Mouse (Mus musculus) heart, embryonic 16.5 days (tissue): ENCODE measurements around the gene Arhgdig. TPM values are rescaled to one million over a fixed set of nuclear protein-coding genes. Genes with fewer than 3 reads are reported as not detected.

Experiments used
- ATAC-seq: fragments of 200-750 bp; cut with Nextera tagmentation; replicated peaks from 2 replicates; pipeline ENCODE4 v1.8.0; 2017; ENCODE audit warnings: moderate number of reproducible peaks; ENCODE audit not compliant: insufficient read depth, low FRiP score; ENCODE audit errors: extremely low read depth
- H3K27ac ChIP-seq: fragments of 300-500 bp; sonication (generic); 2 replicates; pipeline ENCODE4 v1.5.1; 2014; ENCODE audit warnings: mild to moderate bottlenecking, low read length, control low read depth, moderate library complexity
- H3K27me3 ChIP-seq: fragments of 300-500 bp; sonication (generic); 2 replicates; pipeline ENCODE4 v1.6.1; 2014; ENCODE audit warnings: low read length, mixed read lengths; ENCODE audit not compliant: control insufficient read depth, insufficient read depth
- H3K36me3 ChIP-seq: fragments of 300-500 bp; sonication (generic); 2 replicates; pipeline ENCODE4 v1.6.1; 2014; ENCODE audit not compliant: control insufficient read depth, insufficient read depth
- H3K4me1 ChIP-seq: fragments of 300-500 bp; sonication (generic); 2 replicates; pipeline ENCODE4 v1.6.1; 2014; ENCODE audit warnings: low read length, mixed read lengths; ENCODE audit not compliant: control insufficient read depth, insufficient read depth
- H3K4me2 ChIP-seq: fragments of 300-500 bp; sonication (generic); 2 replicates; pipeline ENCODE4 v1.6.1; 2014; ENCODE audit warnings: low read depth, mild to moderate bottlenecking, control low read depth, low read length
- H3K4me3 ChIP-seq: fragments of 300-500 bp; sonication (generic); 2 replicates; pipeline ENCODE4 v1.5.1; 2014; ENCODE audit warnings: mild to moderate bottlenecking, control low read depth, low read length
- H3K9ac ChIP-seq: fragments of 300-500 bp; sonication (generic); 2 replicates; pipeline ENCODE4 v1.6.1; 2014; ENCODE audit warnings: low read length, control low read depth
- H3K9me3 ChIP-seq: fragments of 300-500 bp; sonication (generic); replicated peaks from 2 replicates; pipeline ENCODE4 v1.6.1; 2016; ENCODE audit warnings: low read length; ENCODE audit not compliant: control insufficient read depth
- WGBS: fragments of 180-500 bp; shearing (Covaris S2); extraction: QIAGEN DNeasy Blood & Tissue Kit; methylation state at CpG from one replicate; pipeline ENCODE4 v1.1.7; 2014; 5-methylcytosine and 5-hydroxymethylcytosine counted together
- polyA plus RNA-seq: library from polyadenylated mRNA; unstranded; fragments of >200 nt; fragmentation: Nextera tagmentation; extraction: Ambion mirVana; gene quantifications from 2 replicates; pipeline ENCODE4 v1.2.1, GENCODE M21; 2015

Gene Arhgdig
- polyA plus RNA-seq, 1 experiment from 2014 or later: 2.1 TPM

- H3K27ac ChIP-seq: no peak overlapping the region
- no peak overlapping the region for H3K9ac ChIP-seq
- no peaks in the 10 kb centered on the region for H3K9me3 ChIP-seq
- no peak for ATAC-seq
- no peak overlapping the region for H3K4me3 ChIP-seq
- H3K4me1 ChIP-seq: peaks cover 9% of the 10 kb centered on the region
- WGBS: 53% methylated on average over 6 of the region's 6 CpGs
- no peaks in the 10 kb centered on the region for H3K27me3 ChIP-seq
- H3K36me3 ChIP-seq: no peaks in the 10 kb centered on the region
- no peak overlapping the region for H3K4me2 ChIP-seq
Measured at GRCm38 (mm10) chr17:26240120-26240790, 32.7 kb upstream of the Arhgdig start.

GRCm38 (mm10) chr17:26239551-26239950 is 32.0 kb upstream of the Arhgdig start:
- Histone ChIP-seq H3K4me2 (no peak overlapping the region), H3K4me3 (no peak overlapping the region), H3K27ac (no peak overlapping the region), H3K9me3 (no peaks in the 10 kb centered on the region), H3K9ac (no peak overlapping the region), H3K36me3 (no peaks in the 10 kb centered on the region), H3K4me1 (peaks cover 9% of the 10 kb centered on the region), H3K27me3 (no peaks in the 10 kb centered on the region)
- ATAC-seq: no peak
- 66% methylated on average over 2 of the region's 2 CpGs for WGBS

GRCm38 (mm10) chr17:26237667-26238066 is 30.1 kb upstream of the Arhgdig start:
- 80% methylated on average over 10 of the region's 10 CpGs for WGBS
- H3K4me3 ChIP-seq: no peak overlapping the region
- no peaks in the 10 kb centered on the region for H3K27me3 ChIP-seq
- H3K36me3 ChIP-seq: no peaks in the 10 kb centered on the region
- no peaks in the 10 kb centered on the region for H3K9me3 ChIP-seq
- no peak overlapping the region for H3K27ac ChIP-seq
- H3K4me2 ChIP-seq: no peak overlapping the region
- H3K9ac ChIP-seq: no peak overlapping the region
- no peak for ATAC-seq
- peaks cover under 1% of the 10 kb centered on the region for H3K4me1 ChIP-seq

GRCm38 (mm10) chr17:26235077-26235815 is 27.7 kb upstream of the Arhgdig start:
- H3K27ac ChIP-seq: no peak overlapping the region
- no peak overlapping the region for H3K4me2 ChIP-seq
- H3K36me3 ChIP-seq: no peaks in the 10 kb centered on the region
- ATAC-seq: no peak
- H3K27me3 ChIP-seq: no peaks in the 10 kb centered on the region
- no peaks in the 10 kb centered on the region for H3K9me3 ChIP-seq
- H3K4me3 ChIP-seq: no peak overlapping the region
- no peak overlapping the region for H3K9ac ChIP-seq
- WGBS: 58% methylated on average over 13 of the region's 13 CpGs
- H3K4me1 ChIP-seq: no peaks in the 10 kb centered on the region

- no peaks in the 10 kb centered on the region for H3K36me3 ChIP-seq
- no peaks in the 10 kb centered on the region for H3K9me3 ChIP-seq
- H3K4me2 ChIP-seq: no peak overlapping the region
- ATAC-seq: no peak
- H3K4me1 ChIP-seq: no peaks in the 10 kb centered on the region
- 88% methylated on average over 8 of the region's 8 CpGs for WGBS
- H3K27me3 ChIP-seq: no peaks in the 10 kb centered on the region
- H3K4me3 ChIP-seq: no peak overlapping the region
- no peak overlapping the region for H3K27ac ChIP-seq
- no peak overlapping the region for H3K9ac ChIP-seq
Measured at GRCm38 (mm10) chr17:26234386-26234785, 26.8 kb upstream of the Arhgdig start.

GRCm38 (mm10) chr17:26232863-26233262 is 25.3 kb upstream of the Arhgdig start:
- 73% methylated on average over 8 of the region's 8 CpGs for WGBS
- Histone ChIP-seq H3K4me2 (no peak overlapping the region), H3K4me1 (no peaks in the 10 kb centered on the region), H3K27me3 (no peaks in the 10 kb centered on the region), H3K4me3 (no peak overlapping the region), H3K36me3 (no peaks in the 10 kb centered on the region), H3K9me3 (no peaks in the 10 kb centered on the region), H3K27ac (no peak overlapping the region), H3K9ac (no peak overlapping the region)
- no peak for ATAC-seq

- Histone ChIP-seq H3K36me3 (no peaks in the 10 kb centered on the region), H3K9me3 (no peaks in the 10 kb centered on the region), H3K4me1 (no peaks in the 10 kb centered on the region), H3K27me3 (no peaks in the 10 kb centered on the region), H3K4me2 (no peak overlapping the region), H3K9ac (no peak overlapping the region), H3K27ac (no peak overlapping the region), H3K4me3 (no peak overlapping the region)
- ATAC-seq: no peak
- 87% methylated on average over 5 of the region's 5 CpGs for WGBS
Measured at GRCm38 (mm10) chr17:26231156-26231555, 23.6 kb upstream of the Arhgdig start.

- Histone ChIP-seq H3K4me3 (no peak overlapping the region), H3K4me2 (no peak overlapping the region), H3K9ac (no peak overlapping the region), H3K9me3 (no peaks in the 10 kb centered on the region), H3K4me1 (peaks cover 2% of the 10 kb centered on the region; the same call in 1 of the 2 replicates), H3K27ac (no peak overlapping the region), H3K36me3 (no peaks in the 10 kb centered on the region), H3K27me3 (no peaks in the 10 kb centered on the region)
- 84% methylated on average over 5 of the region's 5 CpGs for WGBS
- no peak for ATAC-seq
Measured at GRCm38 (mm10) chr17:26229776-26230175, 22.2 kb upstream of the Arhgdig start.

GRCm38 (mm10) chr17:26225150-26225549 is 17.6 kb upstream of the Arhgdig start:
- ATAC-seq: no peak
- no peak overlapping the region for H3K27ac ChIP-seq
- no peak overlapping the region for H3K4me2 ChIP-seq
- H3K27me3 ChIP-seq: no peaks in the 10 kb centered on the region
- H3K4me3 ChIP-seq: no peak overlapping the region
- peaks cover 2% of the 10 kb centered on the region; the same call in 1 of the 2 replicates for H3K4me1 ChIP-seq
- no peak overlapping the region for H3K9ac ChIP-seq
- H3K36me3 ChIP-seq: no peaks in the 10 kb centered on the region
- 57% methylated on average over 12 of the region's 12 CpGs for WGBS
- H3K9me3 ChIP-seq: no peaks in the 10 kb centered on the region
